Mouse (Mus musculus): ENCODE results near the gene Il17c. TPM values are rescaled to one million over a fixed set of nuclear protein-coding genes. Genes with fewer than 3 reads are reported as not detected.

The Il17c gene
- total RNA-seq (2021) (not detected), polyA plus RNA-seq (2012; rRNA removed) (not detected in 2 replicates)
- long read RNA-seq, result 0 reads

DNA sequence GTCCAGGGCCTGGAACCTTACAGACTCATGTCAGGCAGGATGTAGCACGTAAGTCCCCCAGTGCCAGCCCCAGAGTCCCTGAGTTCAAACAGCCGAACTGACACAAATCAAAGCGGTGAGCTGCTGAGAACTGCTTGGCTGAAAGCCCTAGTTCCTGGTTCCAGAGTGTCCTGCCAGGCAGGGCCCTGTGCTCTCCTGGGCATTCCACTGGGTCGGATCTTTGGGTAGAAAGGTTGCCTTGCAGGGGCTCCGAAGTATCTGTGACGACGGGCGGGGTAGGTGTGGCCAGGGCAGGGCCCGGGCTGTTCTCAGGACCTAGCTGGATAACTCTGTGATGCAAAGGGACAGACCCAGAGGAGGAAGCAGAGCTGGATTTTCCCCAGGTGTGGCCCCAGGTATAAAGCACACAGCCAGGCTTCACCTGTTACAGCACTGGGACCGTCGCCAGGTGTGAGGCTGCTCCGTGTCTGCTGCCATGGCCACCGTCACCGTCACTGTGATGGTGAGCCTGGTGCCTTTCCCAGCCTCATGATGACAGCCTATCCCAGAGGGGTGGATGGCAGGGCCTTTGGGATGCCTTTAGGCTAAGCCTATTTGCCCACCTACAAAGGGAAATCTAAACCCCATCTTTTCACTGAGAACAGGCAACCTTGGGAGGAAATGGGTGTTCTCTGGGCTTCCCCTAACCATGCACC, at the start of gene Il17c:
TSS of gene Il17c (plus strand) at position 645 of the 695 bp plus-strand sequence.
- H3K9ac ChIP-seq (ENCODE audit: low read depth, low read length), result no peak within 1 kb of the TSS
- TF ChIP-seq POLR2A (IDR thresholded peaks at IDR 0.05; ENCODE audit: insufficient read depth, low read depth, low read length), result no peak
- no peak for TF ChIP-seq CTCF (IDR thresholded peaks at IDR 0.05)
- TF ChIP-seq EP300 (IDR thresholded peaks at IDR 0.05; ENCODE audit: insufficient read depth, low read depth, low read length), result no peak
- intact Hi-C loops (cut with DNase I), result no loop called here
- 73% methylated on average over 14 of the region's 14 CpGs for WGBS
- peaks cover 2% of the 10 kb centered on the region for H3K4me1 ChIP-seq (ENCODE audit: control insufficient read depth, insufficient read depth, low read length)
- DNase-seq, result no peak
- no peaks in the 10 kb centered on the region for H3K27me3 ChIP-seq (ENCODE audit: control insufficient read depth, insufficient read depth, low read length)
- H3K4me3 ChIP-seq, result no peak within 1 kb of the TSS
- no peaks in the 10 kb centered on the region for H3K36me3 ChIP-seq (ENCODE audit: control insufficient read depth, insufficient read depth, low read length)
- no peak within 1 kb of the TSS for H3K27ac ChIP-seq
- H3K79me2 ChIP-seq (replicated peaks; ENCODE audit: control insufficient read depth, insufficient read depth, low read length), result no peaks in the 10 kb centered on the region

DNA sequence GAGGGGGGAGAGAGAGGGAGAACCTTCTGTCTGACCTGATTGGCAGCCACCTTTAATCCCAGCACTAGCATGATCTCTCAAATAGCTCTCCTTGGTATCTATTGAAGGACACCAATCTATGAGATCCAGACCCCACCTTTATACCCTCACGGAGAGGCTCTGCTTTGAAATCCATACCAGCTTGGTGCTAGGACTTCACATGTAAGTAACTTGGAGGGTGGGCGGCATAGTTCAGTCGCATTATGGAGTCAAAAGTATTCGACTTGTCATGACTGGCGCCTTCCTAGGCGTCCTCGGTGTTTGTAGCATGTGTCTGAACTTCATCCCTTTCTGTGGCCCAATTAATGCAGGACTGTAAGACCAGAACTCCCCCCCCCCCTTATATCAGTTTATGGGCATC, 46.5 kb upstream of the Il17c start:
- peaks cover 6% of the 10 kb centered on the region; the same call in 1 of the 2 replicates for H3K36me3 ChIP-seq (ENCODE audit: control insufficient read depth, insufficient read depth, low read length)
- WGBS, result 93% methylated on average over 7 of the region's 7 CpGs
- no peak for DNase-seq
- peaks cover 3% of the 10 kb centered on the region; the same call in 1 of the 2 replicates for H3K4me1 ChIP-seq (ENCODE audit: control insufficient read depth, insufficient read depth, low read length)
- TF ChIP-seq EP300 (IDR thresholded peaks at IDR 0.05; ENCODE audit: insufficient read depth, low read depth, low read length), result no peak
- no peak for TF ChIP-seq CTCF (IDR thresholded peaks at IDR 0.05)
- TF ChIP-seq POLR2A (IDR thresholded peaks at IDR 0.05; ENCODE audit: insufficient read depth, low read depth, low read length), result no peak
- H3K27me3 ChIP-seq (ENCODE audit: control insufficient read depth, insufficient read depth, low read length), result no peaks in the 10 kb centered on the region
- no peak overlapping the region for H3K4me3 ChIP-seq
- no peak overlapping the region for H3K27ac ChIP-seq
- H3K9ac ChIP-seq (ENCODE audit: low read depth, low read length), result no peak overlapping the region
- peaks cover 5% of the 10 kb centered on the region for H3K79me2 ChIP-seq (replicated peaks; ENCODE audit: control insufficient read depth, insufficient read depth, low read length)
- intact Hi-C loops (cut with DNase I), result loop anchor here (5.0 to 10.0 kb wide), 2 partner anchors 67 to 849 kb away; partner anchors contain the start of genes Cdk10 and Mvd

DNA sequence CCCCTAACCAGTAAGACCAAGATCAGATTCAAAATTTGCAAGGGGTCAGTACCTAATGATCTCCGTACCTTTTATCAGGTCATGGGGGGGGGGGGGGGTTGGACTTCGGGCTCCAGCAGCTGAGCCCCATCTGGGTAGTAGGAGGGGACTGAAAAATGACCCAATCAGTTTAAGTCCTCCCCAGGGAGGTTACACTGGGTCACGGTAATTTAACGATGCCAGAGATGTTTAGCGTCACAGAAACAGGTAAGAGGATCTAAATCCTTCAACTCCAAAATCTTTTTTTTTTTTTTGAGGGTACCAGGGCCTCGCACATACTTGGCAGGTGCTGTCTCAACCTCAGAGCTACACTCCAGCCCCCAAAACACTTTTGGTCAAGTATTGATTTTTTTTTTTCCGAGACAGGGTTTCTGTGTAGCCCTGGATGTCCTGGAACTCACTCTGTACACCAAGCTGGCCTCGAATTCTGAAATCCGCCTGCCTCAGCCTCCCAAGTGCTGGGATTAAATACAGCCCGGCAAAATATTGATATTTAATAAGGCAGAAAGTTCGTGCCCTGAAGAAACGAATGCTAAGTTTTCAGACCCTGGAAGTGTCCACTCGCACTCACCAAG, 46.0 kb upstream of the Il17c start:
- Histone ChIP-seq H3K4me3 (peak overlapping the region; percentile 60), H3K4me1 (ENCODE audit: control insufficient read depth, insufficient read depth, low read length) (peaks cover 3% of the 10 kb centered on the region; the same call in 1 of the 2 replicates), H3K27ac (peak overlapping the region; percentile 65), H3K27me3 (ENCODE audit: control insufficient read depth, insufficient read depth, low read length) (no peaks in the 10 kb centered on the region), H3K36me3 (ENCODE audit: control insufficient read depth, insufficient read depth, low read length) (peaks cover 6% of the 10 kb centered on the region; the same call in 1 of the 2 replicates), H3K9ac (ENCODE audit: low read depth, low read length) (peak overlapping the region; percentile 25; the same call in 1 of the 2 replicates), H3K79me2 (replicated peaks; ENCODE audit: control insufficient read depth, insufficient read depth, low read length) (peaks cover 7% of the 10 kb centered on the region)
- TF ChIP-seq CTCF (IDR thresholded peaks at IDR 0.05), result no peak
- no peak for TF ChIP-seq POLR2A (IDR thresholded peaks at IDR 0.05; ENCODE audit: insufficient read depth, low read depth, low read length)
- no peak for TF ChIP-seq EP300 (IDR thresholded peaks at IDR 0.05; ENCODE audit: insufficient read depth, low read depth, low read length)
- intact Hi-C loops (cut with DNase I), result loop anchor here (2.0 to 10.0 kb wide), 3 partner anchors 66 to 849 kb away; partner anchors contain the start of genes Cdk10, Ctu2, Mvd and Rnf166
- DNase-seq, result no peak
- WGBS, result 22% methylated on average over 13 of the region's 13 CpGs

DNA sequence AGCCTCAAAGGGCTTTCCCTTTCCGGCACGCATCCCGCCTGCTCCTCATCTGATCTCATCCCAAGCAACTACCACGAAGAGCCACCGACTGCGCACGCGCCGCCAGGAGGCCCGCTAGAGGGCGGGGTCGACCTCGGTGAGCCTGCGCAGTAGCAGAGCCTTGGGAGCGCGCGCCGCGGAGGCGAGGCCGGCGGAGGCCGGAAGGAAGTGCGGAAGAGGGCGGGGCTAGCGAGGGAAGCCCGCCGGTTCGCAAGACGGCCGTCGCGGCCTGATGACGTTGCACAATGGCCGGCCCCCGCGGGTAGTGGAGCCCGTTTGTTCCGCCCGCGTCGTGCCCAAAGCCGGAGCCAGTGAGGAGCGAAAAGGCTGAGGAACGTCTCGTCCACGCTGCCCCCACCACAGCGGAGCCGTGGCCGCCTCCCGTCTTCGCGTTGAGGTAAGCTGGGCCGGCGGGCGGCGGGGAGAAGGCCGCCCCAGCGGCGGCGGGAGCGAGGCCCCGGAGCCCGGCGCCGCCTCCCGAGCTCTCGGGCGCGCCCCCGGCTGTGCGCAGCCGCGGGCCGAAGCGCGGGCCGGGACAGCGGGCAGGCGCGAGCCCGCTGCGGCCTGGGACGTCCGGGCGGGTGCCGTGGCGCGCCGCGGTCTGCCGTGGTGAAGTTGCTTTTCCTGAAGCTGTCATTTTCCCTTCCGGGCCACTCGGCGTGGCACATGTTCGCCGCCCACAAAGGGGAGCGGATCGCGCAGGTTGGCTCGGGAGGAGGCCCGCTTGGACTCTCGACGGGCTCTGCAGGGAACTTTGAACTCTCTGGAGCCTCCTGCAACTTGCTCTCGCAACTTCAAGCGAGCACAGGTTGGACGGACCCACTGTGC, 45.2 kb upstream of the Il17c start, which contains the start of gene Zc3h18:
TSS of gene Zc3h18 (plus strand) at position 245 of the 867 bp plus-strand sequence.
- intact Hi-C loops (cut with DNase I), result loop anchor here (2.0 to 10.0 kb wide), 3 partner anchors 66 to 848 kb away; partner anchors contain the start of genes Cdk10, Ctu2, Mvd and Rnf166
- peaks cover 6% of the 10 kb centered on the region; the same call in 1 of the 2 replicates for H3K36me3 ChIP-seq (ENCODE audit: control insufficient read depth, insufficient read depth, low read length)
- H3K4me3 ChIP-seq, result peak within 1 kb of the TSS; percentile 60
- TF ChIP-seq POLR2A (IDR thresholded peaks at IDR 0.05; ENCODE audit: insufficient read depth, low read depth, low read length), result peak; percentile 88
- TF ChIP-seq CTCF (IDR thresholded peaks at IDR 0.05), result peak; percentile 63
- TF ChIP-seq EP300 (IDR thresholded peaks at IDR 0.05; ENCODE audit: insufficient read depth, low read depth, low read length), result peak; percentile 54; the same call in 1 of the 2 replicates
- under 1% methylated on average over 106 of the region's 107 CpGs for WGBS
- H3K27me3 ChIP-seq (ENCODE audit: control insufficient read depth, insufficient read depth, low read length), result no peaks in the 10 kb centered on the region
- peak within 1 kb of the TSS; percentile 90 for H3K9ac ChIP-seq (ENCODE audit: low read depth, low read length)
- H3K27ac ChIP-seq, result peak within 1 kb of the TSS; percentile 93
- peaks cover 3% of the 10 kb centered on the region; the same call in 1 of the 2 replicates for H3K4me1 ChIP-seq (ENCODE audit: control insufficient read depth, insufficient read depth, low read length)
- peaks cover 9% of the 10 kb centered on the region for H3K79me2 ChIP-seq (replicated peaks; ENCODE audit: control insufficient read depth, insufficient read depth, low read length)
- DNase-seq, result peak; percentile 99 to 100

DNA sequence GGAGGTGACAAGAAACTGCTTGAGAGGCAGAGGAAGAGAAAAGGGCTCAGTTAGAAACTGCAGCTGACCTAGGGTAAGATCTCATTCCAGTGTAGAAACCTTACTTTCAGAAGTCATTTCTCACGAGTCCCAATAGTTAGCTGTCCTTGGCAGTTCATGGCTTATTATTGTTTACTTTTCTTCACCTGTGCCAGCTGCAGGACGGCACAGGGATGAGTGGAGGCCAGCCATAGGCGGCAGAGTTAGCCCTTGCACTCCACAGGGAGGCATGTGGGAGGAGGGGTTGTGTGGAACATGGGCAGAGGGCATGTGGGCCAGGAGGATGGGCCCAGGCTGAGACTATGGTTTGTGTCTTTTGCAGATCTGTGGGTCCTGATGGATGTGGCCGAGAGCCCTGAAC, 38.8 kb upstream of the Il17c start:
- intact Hi-C loops (cut with DNase I), result no loop called here
- H3K27ac ChIP-seq, result no peak overlapping the region
- H3K4me1 ChIP-seq (ENCODE audit: control insufficient read depth, insufficient read depth, low read length), result no peaks in the 10 kb centered on the region
- H3K9ac ChIP-seq (ENCODE audit: low read depth, low read length), result no peak overlapping the region
- no peaks in the 10 kb centered on the region for H3K27me3 ChIP-seq (ENCODE audit: control insufficient read depth, insufficient read depth, low read length)
- TF ChIP-seq POLR2A (IDR thresholded peaks at IDR 0.05; ENCODE audit: insufficient read depth, low read depth, low read length) (no peak), EP300 (IDR thresholded peaks at IDR 0.05; ENCODE audit: insufficient read depth, low read depth, low read length) (no peak), CTCF (IDR thresholded peaks at IDR 0.05) (no peak)
- H3K79me2 ChIP-seq (replicated peaks; ENCODE audit: control insufficient read depth, insufficient read depth, low read length), result peaks cover 9% of the 10 kb centered on the region
- no peak for DNase-seq
- no peak overlapping the region for H3K4me3 ChIP-seq
- WGBS, result 71% methylated on average over 4 of the region's 4 CpGs
- peaks cover 2% of the 10 kb centered on the region; the same call in 1 of the 2 replicates for H3K36me3 ChIP-seq (ENCODE audit: control insufficient read depth, insufficient read depth, low read length)

Measured in heart, adult 2 months (tissue).